Mouse (Mus musculus): ENCODE results near the gene Cep152.

The Cep152 gene

GRCm38 (mm10) chr2:125560037-125560436 lies 64.9 kb downstream of the Cep152 start:
- DNase-seq (ENCODE audit: extremely low read depth, low read depth, low spot score), result no peak

- no peak for DNase-seq (ENCODE audit: extremely low read depth, low read depth, low spot score)
Observed at GRCm38 (mm10) chr2:125558634-125559589, 66.0 kb downstream of the Cep152 start.

- DNase-seq (ENCODE audit: extremely low read depth, low read depth, low spot score), result no peak
Observed at GRCm38 (mm10) chr2:125555830-125556229, 69.1 kb downstream of the Cep152 start.

- no peak for DNase-seq (ENCODE audit: extremely low read depth, low read depth, low spot score)
Observed at GRCm38 (mm10) chr2:125548806-125549578, 75.9 kb downstream of the Cep152 start.

GRCm38 (mm10) chr2:125544986-125545385 lies 79.9 kb downstream of the Cep152 start:
- no peak for DNase-seq (ENCODE audit: extremely low read depth, low read depth, low spot score)

GRCm38 (mm10) chr2:125543646-125544045 lies 81.3 kb downstream of the Cep152 start:
- DNase-seq (ENCODE audit: extremely low read depth, low read depth, low spot score), result no peak

GRCm38 (mm10) chr2:125541451-125541850 lies 83.5 kb downstream of the Cep152 start:
- DNase-seq (ENCODE audit: extremely low read depth, low read depth, low spot score), result no peak

GRCm38 (mm10) chr2:125540579-125540978 lies 84.3 kb downstream of the Cep152 start:
- DNase-seq (ENCODE audit: extremely low read depth, low read depth, low spot score), result no peak

GRCm38 (mm10) chr2:125539640-125540039 lies 85.3 kb downstream of the Cep152 start:
- no peak for DNase-seq (ENCODE audit: extremely low read depth, low read depth, low spot score)

GRCm38 (mm10) chr2:125530665-125531064 lies 94.2 kb downstream of the Cep152 start:
- no peak for DNase-seq (ENCODE audit: extremely low read depth, low read depth, low spot score)

GRCm38 (mm10) chr2:125526566-125526965 lies 98.3 kb downstream of the Cep152 start:
- no peak for DNase-seq (ENCODE audit: extremely low read depth, low read depth, low spot score)

- DNase-seq (ENCODE audit: extremely low read depth, low read depth, low spot score), result no peak
Observed at GRCm38 (mm10) chr2:125525484-125525883, 99.4 kb downstream of the Cep152 start.

- DNase-seq (ENCODE audit: extremely low read depth, low read depth, low spot score), result no peak
Observed at GRCm38 (mm10) chr2:125516594-125516993, 108.3 kb downstream of the Cep152 start.

GRCm38 (mm10) chr2:125515291-125516057 lies 109.4 kb downstream of the Cep152 start:
- DNase-seq (ENCODE audit: extremely low read depth, low read depth, low spot score), result no peak

GRCm38 (mm10) chr2:125514391-125514790 lies 110.5 kb downstream of the Cep152 start:
- DNase-seq (ENCODE audit: extremely low read depth, low read depth, low spot score), result no peak

All from fat pad, adult 2 months (tissue).